Mouse (Mus musculus) hindbrain, embryonic 11.5 days (tissue): ENCODE results near the gene Acss1. TPM values are rescaled to one million over a fixed set of nuclear protein-coding genes. Genes with fewer than 3 reads are reported as not detected.

ENCODE experiments used
- ATAC-seq: fragments of 200-750 bp; cut with Nextera tagmentation; 2 replicates; pipeline ENCODE4 v1.8.0; 2017; ENCODE audit warnings: mild to moderate bottlenecking, moderate TSS enrichment, moderate library complexity; ENCODE audit not compliant: low FRiP score
- DNase-seq: peaks from one replicate; pipeline ENCODE4 v3.0.0-alpha.2; 2015; ENCODE audit warnings: low spot score
- H3K27ac ChIP-seq: fragments of 300-500 bp; sonication (generic); 2 replicates; pipeline ENCODE4 v1.5.1; 2014; ENCODE audit warnings: mild to moderate bottlenecking, low read depth, low read length
- H3K27me3 ChIP-seq: fragments of 300-500 bp; sonication (generic); 2 replicates; pipeline ENCODE4 v1.6.1; 2014; ENCODE audit warnings: mild to moderate bottlenecking, low read length, moderate library complexity, mixed read lengths; ENCODE audit not compliant: control insufficient read depth, insufficient read depth
- H3K36me3 ChIP-seq: fragments of 300-500 bp; sonication (generic); 2 replicates; pipeline ENCODE4 v1.6.1; 2014; ENCODE audit warnings: mild to moderate bottlenecking, low read length, moderate library complexity, mixed read lengths; ENCODE audit not compliant: control insufficient read depth, insufficient read depth
- H3K4me1 ChIP-seq: fragments of 300-500 bp; sonication (generic); replicated peaks from 2 replicates; pipeline ENCODE4 v1.6.1; 2014; ENCODE audit warnings: low read length, mixed read lengths; ENCODE audit not compliant: control insufficient read depth, insufficient read depth
- H3K4me2 ChIP-seq: fragments of 300-500 bp; sonication (generic); replicated peaks from 2 replicates; pipeline ENCODE4 v1.6.1; 2014; ENCODE audit warnings: mild to moderate bottlenecking, low read depth, low read length
- H3K4me3 ChIP-seq: fragments of 300-500 bp; sonication (generic); 2 replicates; pipeline ENCODE4 v1.5.1; 2014; ENCODE audit warnings: low read depth, low read length
- H3K9ac ChIP-seq: fragments of 300-500 bp; sonication (generic); 2 replicates; pipeline ENCODE4 v1.6.1; 2014; ENCODE audit warnings: low read depth, low read length
- H3K9me3 ChIP-seq: fragments of 300-500 bp; sonication (generic); 2 replicates; pipeline ENCODE4 v1.6.1; 2016; ENCODE audit warnings: low read length; ENCODE audit not compliant: control insufficient read depth
- WGBS: fragments of 180-500 bp; shearing (Covaris S2); extraction: QIAGEN DNeasy Blood & Tissue Kit; methylation state at CpG from one replicate; pipeline ENCODE4 v1.1.7; 2014; 5-methylcytosine and 5-hydroxymethylcytosine counted together
- polyA plus RNA-seq: library from polyadenylated mRNA; unstranded; fragments of >200 nt; fragmentation: Nextera tagmentation; extraction: Ambion mirVana; gene quantifications from 2 replicates; pipeline ENCODE4 v1.2.1, GENCODE M21; 2014

Acss1 gene
- polyA plus RNA-seq, 1 experiment from 2014 or later, result 31.4 TPM

DNA sequence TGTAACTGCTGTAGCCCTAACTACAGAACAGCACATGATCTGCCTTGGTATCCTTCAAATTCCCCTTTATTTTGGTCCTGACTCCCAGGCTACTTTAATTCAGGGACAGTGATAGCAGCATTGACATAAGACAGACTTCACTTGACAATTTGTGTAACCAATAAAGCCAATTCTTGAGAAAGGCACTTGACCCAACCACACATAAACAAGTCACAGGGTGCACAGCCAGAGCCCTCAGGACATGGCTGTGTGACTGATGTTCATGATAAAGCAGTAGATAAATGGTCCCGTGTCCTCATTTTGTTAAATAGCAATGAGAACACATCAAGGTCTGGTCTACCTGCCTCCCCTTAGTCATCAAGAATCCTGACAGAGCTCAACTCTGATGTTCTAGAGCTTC, 88.7 kb downstream of the Acss1 start:
- WGBS, result 97% methylated on average over 1 of the region's 1 CpGs
- H3K4me1 ChIP-seq, result no peaks in the 10 kb centered on the region
- ATAC-seq (no peak), DNase-seq (no peak)
- peaks cover 7% of the 10 kb centered on the region; the same call in 1 of the 2 replicates for H3K36me3 ChIP-seq
- H3K9me3 ChIP-seq, result no peaks in the 10 kb centered on the region
- H3K27ac ChIP-seq, result no peak overlapping the region
- no peak overlapping the region for H3K4me3 ChIP-seq
- H3K27me3 ChIP-seq, result no peaks in the 10 kb centered on the region
- H3K9ac ChIP-seq, result no peak overlapping the region
- no peak overlapping the region for H3K4me2 ChIP-seq

- Histone ChIP-seq H3K9ac (no peak overlapping the region), H3K27ac (no peak overlapping the region), H3K27me3 (no peaks in the 10 kb centered on the region), H3K4me1 (no peaks in the 10 kb centered on the region), H3K4me2 (no peak overlapping the region), H3K9me3 (no peaks in the 10 kb centered on the region), H3K36me3 (peaks cover 4% of the 10 kb centered on the region; the same call in 1 of the 2 replicates), H3K4me3 (no peak overlapping the region)
- WGBS, result 83% methylated on average over 5 of the region's 5 CpGs
- DNase-seq (no peak), ATAC-seq (no peak)
These were observed 89.7 kb downstream of the Acss1 start for GRCm38 (mm10) chr2:150578603-150579002.

GRCm38 (mm10) chr2:150576256-150576655, 92.0 kb downstream of the Acss1 start:
- WGBS, result 90% methylated on average over 1 of the region's 1 CpGs
- ATAC-seq, result no peak

DNA sequence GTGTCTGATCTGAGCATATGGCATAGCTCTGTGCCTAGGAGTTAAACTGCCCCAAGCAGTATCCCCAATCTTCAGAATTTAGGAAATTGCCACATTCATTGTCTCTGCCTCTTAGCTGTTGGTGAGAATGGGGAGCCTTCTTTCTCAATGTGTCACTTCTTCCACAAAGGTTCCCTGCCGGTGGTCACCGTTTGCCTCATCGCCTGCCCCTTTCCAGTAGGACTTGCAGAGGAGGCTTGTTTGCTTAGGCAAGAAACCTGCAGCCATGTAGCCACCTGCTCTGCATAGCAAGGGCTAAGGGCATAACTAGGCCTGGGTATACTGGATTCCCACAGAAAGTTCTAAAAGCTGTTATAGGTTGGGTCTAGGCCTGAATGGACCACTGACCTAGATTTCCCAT, 95.8 kb downstream of the Acss1 start:
- WGBS, result 90% methylated on average over 3 of the region's 3 CpGs
- no peak overlapping the region for H3K4me3 ChIP-seq

More at GRCm38 (mm10) chr2:150576256-150576655, 92.0 kb downstream of the Acss1 start:
- Histone ChIP-seq H3K9ac (no peak overlapping the region), H3K4me1 (no peaks in the 10 kb centered on the region), H3K36me3 (no peaks in the 10 kb centered on the region), H3K27me3 (no peaks in the 10 kb centered on the region), H3K4me2 (no peak overlapping the region), H3K9me3 (no peaks in the 10 kb centered on the region), H3K4me3 (no peak overlapping the region), H3K27ac (no peak overlapping the region)
- no peak for DNase-seq

DNA sequence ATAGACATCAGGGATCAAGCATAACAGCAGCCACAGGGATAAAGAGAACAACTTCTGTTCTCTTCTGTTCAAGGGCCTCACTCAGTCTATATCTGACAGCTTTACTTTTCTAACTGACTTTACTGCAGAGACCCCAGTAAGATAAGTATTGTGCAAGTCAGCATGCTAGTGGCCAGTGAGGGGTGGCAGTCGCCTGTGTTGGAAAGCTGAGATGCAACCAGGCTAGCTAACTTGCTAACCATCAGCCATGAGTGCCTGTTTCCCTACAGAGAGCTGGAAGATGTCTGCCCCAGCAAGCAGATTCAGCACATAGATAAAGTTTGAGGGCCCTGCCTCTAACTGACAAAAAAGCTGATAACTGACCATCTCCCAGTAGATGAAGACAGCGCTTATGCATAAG, 97.5 kb downstream of the Acss1 start:
- no peaks in the 10 kb centered on the region for H3K4me1 ChIP-seq
- H3K27me3 ChIP-seq, result no peaks in the 10 kb centered on the region
- WGBS, result 93% methylated on average over 2 of the region's 2 CpGs
- no peak overlapping the region for H3K4me2 ChIP-seq
- ATAC-seq, result no peak
- H3K27ac ChIP-seq, result no peak overlapping the region
- H3K36me3 ChIP-seq, result no peaks in the 10 kb centered on the region
- H3K4me3 ChIP-seq, result no peak overlapping the region
- no peak for DNase-seq
- H3K9ac ChIP-seq, result no peak overlapping the region
- no peaks in the 10 kb centered on the region for H3K9me3 ChIP-seq

More for the DNA sequence above, 95.8 kb downstream of the Acss1 start:
- Histone ChIP-seq H3K27ac (no peak overlapping the region), H3K9ac (no peak overlapping the region), H3K4me2 (no peak overlapping the region), H3K4me1 (no peaks in the 10 kb centered on the region), H3K36me3 (no peaks in the 10 kb centered on the region), H3K27me3 (no peaks in the 10 kb centered on the region), H3K9me3 (no peaks in the 10 kb centered on the region)
- no peak for DNase-seq
- ATAC-seq, result no peak

- H3K36me3 ChIP-seq, result no peaks in the 10 kb centered on the region
- no peaks in the 10 kb centered on the region for H3K9me3 ChIP-seq
- H3K27ac ChIP-seq, result no peak within 1 kb of the TSS
- H3K9ac ChIP-seq, result no peak within 1 kb of the TSS
- no peaks in the 10 kb centered on the region for H3K27me3 ChIP-seq
- DNase-seq (no peak), ATAC-seq (no peak)
- 83% methylated on average over 11 of the region's 11 CpGs for WGBS
- H3K4me1 ChIP-seq, result no peaks in the 10 kb centered on the region
- H3K4me3 ChIP-seq, result no peak within 1 kb of the TSS
- H3K4me2 ChIP-seq, result no peak within 1 kb of the TSS
These were observed 98.3 kb downstream of the Acss1 start, which contains the start of gene Cst7 for GRCm38 (mm10) chr2:150569847-150570590. Cst7 (plus strand) TSS chr2:150570415.

Other genes starting within 250 kb of the Acss1 start
- gene Zfp442, start 217.0 kb downstream of the Acss1 start, polyA plus RNA-seq, result 7.9 and 9.6 TPM in 2 replicates
- gene Zfp345, start 183.4 kb downstream of the Acss1 start, polyA plus RNA-seq, result not detected in 2 replicates
- gene Cst7, start 98.1 kb downstream of the Acss1 start, polyA plus RNA-seq, result 0.15 and 0.23 TPM in 2 replicates
- 40.3 and 42.6 TPM in 2 replicates for gene Apmap, start 59.9 kb downstream of the Acss1 start, polyA plus RNA-seq
- gene Vsx1, start 20.9 kb upstream of the Acss1 start, polyA plus RNA-seq, result 1.1 and 1.9 TPM in 2 replicates
- gene Entpd6, start 80.5 kb upstream of the Acss1 start, polyA plus RNA-seq, result 24.2 and 25.6 TPM in 2 replicates
- 29.8 and 35.3 TPM in 2 replicates for gene Pygb, start 118.2 kb upstream of the Acss1 start, polyA plus RNA-seq
- gene Abhd12, start 236.2 kb upstream of the Acss1 start, polyA plus RNA-seq, result 56.2 and 60.5 TPM in 2 replicates
- gene Gins1, start 236.9 kb upstream of the Acss1 start, polyA plus RNA-seq, result 66.0 and 67.5 TPM in 2 replicates